ENCODE assay signal across 11 mouse cellular contexts in the genomic region with DNA sequence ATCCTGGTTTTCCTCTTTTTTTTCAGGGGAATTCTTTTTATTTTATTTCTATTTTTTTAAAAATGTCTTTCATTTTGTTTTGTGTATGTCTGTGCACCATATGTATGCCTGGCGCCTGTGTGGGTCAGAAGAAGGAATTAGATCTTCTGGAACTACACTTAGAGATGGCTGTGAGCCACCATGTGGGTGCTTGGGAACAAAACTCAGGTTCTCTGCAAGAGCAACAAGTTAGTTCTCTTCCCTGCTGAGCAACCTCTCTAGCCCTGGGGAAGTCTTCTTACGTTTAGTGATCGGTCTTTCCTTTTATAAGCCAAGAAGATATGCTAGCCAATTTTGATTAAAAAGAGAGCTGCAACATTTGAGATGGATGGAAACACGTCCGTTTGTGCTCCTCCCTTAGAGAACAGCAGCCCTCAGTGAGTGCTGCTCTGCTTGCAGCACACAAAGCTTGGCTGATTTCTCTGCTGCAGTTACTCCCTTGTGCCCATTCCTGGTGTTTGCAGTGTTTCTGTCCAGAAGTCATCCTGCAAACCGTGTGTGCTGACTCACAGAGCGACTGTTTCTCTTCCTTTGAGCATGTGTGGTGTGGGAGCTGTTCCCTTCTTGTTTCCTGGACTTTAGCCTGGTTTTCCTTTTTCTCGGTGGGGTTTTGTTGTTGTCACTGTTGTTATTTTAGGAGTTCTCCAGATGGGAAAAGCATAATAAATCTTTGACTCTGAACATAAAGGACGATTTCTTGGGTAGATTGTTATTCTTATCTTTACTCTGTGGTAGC.
A peak's percentile ranks its signal among the peaks of the same experiment; 100 is the strongest.
DNase-seq lines count a peak whose midpoint lies in the region; ATAC-seq lines count a peak whose summit lies in the region.
"Had no signal": no experiment of that assay in that cellular context is flagged by ENCODE, and none has a peak within 500 bp of the region (broad histone marks: within the 10 kb centered on the region; RNA-seq: fewer than 3 reads in every experiment).

No protein-coding gene starts in this region.

- H3K36me3 ChIP-seq in heart, embryonic 12.5 days = peaks cover 37% of the 10 kb centered on the region

- H3K4me2 ChIP-seq in heart, embryonic 12.5 days = no peak overlapping the region
- H3K4me2 ChIP-seq: forebrain, embryonic 15.5 days had no signal

- H3K9me3 ChIP-seq in heart, embryonic 12.5 days (replicated peaks) = no peaks in the 10 kb centered on the region
- H3K9me3 ChIP-seq: forebrain, embryonic 15.5 days had no signal

- no peak for ATAC-seq in heart, embryonic 12.5 days (ENCODE audit: insufficient number of reproducible peaks, low FRiP score)
- ATAC-seq: forebrain, embryonic 15.5 days had no signal

- H3K27me3 ChIP-seq in heart, embryonic 12.5 days (replicated peaks) = no peaks in the 10 kb centered on the region
- H3K27me3 ChIP-seq: CH12.LX; forebrain, embryonic 15.5 days had no signal

- peak; percentile 94 for DNase-seq in heart, adult 11 months
- peak; percentile 56 to 66 for DNase-seq in right cerebral cortex, adult 2 months (ENCODE audit: low spot score in 2 of 2)
- no peak for DNase-seq in right cerebral cortex, postnatal 4 days
- peak; percentile 83 for DNase-seq in layer of hippocampus, adult 9-11 months
- DNase-seq in telencephalon, adult 2 months (ENCODE audit: low read depth, low spot score) = peak; percentile 94
- no peak for DNase-seq in urinary bladder, postnatal 14 days (ENCODE audit: low spot score)
- no peak for DNase-seq in spleen, postnatal 14 days (ENCODE audit: low spot score in 2 of 2)
- DNase-seq: cerebellum, adult 8-10 months had no signal

- WGBS in heart, embryonic 12.5 days = 61% methylated on average over 9 of the region's 9 CpGs

- H3K4me3 ChIP-seq in heart, embryonic 12.5 days = no peak overlapping the region
- H3K4me3 ChIP-seq: forebrain, embryonic 15.5 days had no signal

- no peak overlapping the region for H3K27ac ChIP-seq in heart, embryonic 12.5 days (ENCODE audit: poor library complexity, severe bottlenecking)
- H3K27ac ChIP-seq: forebrain, embryonic 15.5 days had no signal

- no peak overlapping the region for H3K9ac ChIP-seq in heart, embryonic 12.5 days
- H3K9ac ChIP-seq: forebrain, embryonic 15.5 days had no signal

- H3K4me1 ChIP-seq in heart, embryonic 12.5 days (replicated peaks) = peaks cover 12% of the 10 kb centered on the region
- H3K4me1 ChIP-seq: forebrain, embryonic 15.5 days had no signal

Comparison
In these comparisons a context has a peak if more than half of its experiments do, and no peak if none do; other contexts are left out.
1. DNase-seq: peak in heart, adult 11 months (single experiment), right cerebral cortex, adult 2 months (2 of 2), layer of hippocampus, adult 9-11 months (single experiment) and telencephalon, adult 2 months (single experiment); none in right cerebral cortex, postnatal 4 days (single experiment), urinary bladder, postnatal 14 days (single experiment) and spleen, postnatal 14 days (0 of 2).